ENCODE assay signal across 8 mouse cellular contexts in genomic region chrX:153723110-153723916, GRCm38 (mm10). TPM values are rescaled to one million over a fixed set of nuclear protein-coding genes. Genes with fewer than 3 reads are reported as not detected.
A peak's percentile ranks its signal among the peaks of the same experiment; 100 is the strongest.
DNase-seq lines count a peak whose midpoint lies in the region; ATAC-seq and TF ChIP-seq lines count a peak whose summit lies in the region.

Nbdy (plus strand) TSS chrX:153723590.

- DNase-seq in MEL-GATA-1-ER (ENCODE audit: extremely low read depth, low read depth): peak; percentile 72
- DNase-seq in cerebellum, adult 2 months: peak; percentile 67 to 71
- peak; percentile 52 for DNase-seq in forelimb bud, embryonic 11.5 days (ENCODE audit: low read depth, low spot score)
- DNase-seq in heart, postnatal 36 days: peak; percentile 46 to 57
- peak; percentile 32 to 42 for DNase-seq in layer of hippocampus, adult 18-20 months (ENCODE audit: low spot score in 2 of 2)
- DNase-seq in liver, postnatal 0 days: peak; percentile 43

- H3K4me3 ChIP-seq in cerebellum, adult 2 months (replicated peaks; ENCODE audit: insufficient read depth, low read depth, low read length): peak within 1 kb of the TSS; percentile 78
- H3K4me3 ChIP-seq in liver, postnatal 0 days (ENCODE audit: low read depth, low read length): peak within 1 kb of the TSS; percentile 51
- peak within 1 kb of the TSS; percentile 42 for H3K4me3 ChIP-seq in neural tube, embryonic 12.5 days
- peak within 1 kb of the TSS; percentile 89 for H3K4me3 ChIP-seq in testis, adult 2 months (ENCODE audit: control insufficient read depth, low read depth, low read length)

- intact Hi-C loops in heart, postnatal 36 days (cut with DNase I): loop anchor here (5.0 kb wide), 3 partner anchors 86 to 336 kb away; partner anchors contain the start of gene Ubqln2

- WGBS in cerebellum, adult 2 months: 3% methylated on average over 32 of the region's 32 CpGs
- 16% methylated on average over 32 of the region's 32 CpGs for WGBS in liver, postnatal 0 days (ENCODE audit: insufficient replicate concordance)
- WGBS in neural tube, embryonic 12.5 days: 13% methylated on average over 32 of the region's 32 CpGs

- no peaks in the 10 kb centered on the region for H3K27me3 ChIP-seq in cerebellum, adult 2 months (ENCODE audit: control insufficient read depth, insufficient read depth, low read length)
- no peaks in the 10 kb centered on the region for H3K27me3 ChIP-seq in liver, postnatal 0 days (ENCODE audit: insufficient read depth, low read length)
- H3K27me3 ChIP-seq in neural tube, embryonic 12.5 days (replicated peaks): no peaks in the 10 kb centered on the region
- no peaks in the 10 kb centered on the region for H3K27me3 ChIP-seq in testis, adult 2 months (ENCODE audit: control insufficient read depth, insufficient read depth, low read length)

- peak within 1 kb of the TSS; percentile 41 for H3K9ac ChIP-seq in liver, postnatal 0 days (replicated peaks)
- peak within 1 kb of the TSS; percentile 63 for H3K9ac ChIP-seq in neural tube, embryonic 12.5 days

- peak within 1 kb of the TSS; percentile 68 for H3K4me2 ChIP-seq in liver, postnatal 0 days (ENCODE audit: low read depth, low read length)
- H3K4me2 ChIP-seq in neural tube, embryonic 12.5 days (replicated peaks): peak within 1 kb of the TSS; percentile 55

- ATAC-seq in liver, postnatal 0 days: peak; percentile 77
- peak; percentile 85 for ATAC-seq in neural tube, embryonic 12.5 days (ENCODE audit: low FRiP score, low read depth)

- peak within 1 kb of the TSS; percentile 89 for H3K27ac ChIP-seq in cerebellum, adult 2 months (ENCODE audit: insufficient read depth, low read length)
- no peak within 1 kb of the TSS for H3K27ac ChIP-seq in liver, postnatal 0 days (ENCODE audit: low read depth)
- no peak within 1 kb of the TSS for H3K27ac ChIP-seq in neural tube, embryonic 12.5 days
- H3K27ac ChIP-seq in testis, adult 2 months (ENCODE audit: control insufficient read depth, insufficient read depth, low read depth, low read length): peak within 1 kb of the TSS; percentile 49; the same call in 1 of the 2 replicates

- H3K4me1 ChIP-seq in cerebellum, adult 2 months (ENCODE audit: control insufficient read depth, insufficient read depth, low read length): no peaks in the 10 kb centered on the region
- no peaks in the 10 kb centered on the region for H3K4me1 ChIP-seq in liver, postnatal 0 days (ENCODE audit: insufficient read depth)
- no peaks in the 10 kb centered on the region for H3K4me1 ChIP-seq in neural tube, embryonic 12.5 days
- H3K4me1 ChIP-seq in testis, adult 2 months (ENCODE audit: control insufficient read depth, insufficient read depth, low read length): no peaks in the 10 kb centered on the region; the same call in 1 of the 2 replicates

- TF ChIP-seq POLR2A in cerebellum, adult 2 months (IDR thresholded peaks at IDR 0.05; ENCODE audit: borderline replicate concordance, insufficient read depth, low read length): 0 out of 2 replicates have a peak, but pooled peaks have one; percentile 22
- peak; percentile 41; the same call in 1 of the 2 replicates for TF ChIP-seq POLR2A in testis, adult 2 months (IDR thresholded peaks at IDR 0.05; ENCODE audit: control insufficient read depth, low read depth, low read length)

- no peak for TF ChIP-seq EP300 in liver, postnatal 0 days (IDR thresholded peaks at IDR 0.05; ENCODE audit: low read depth)

- no peaks in the 10 kb centered on the region for H3K9me3 ChIP-seq in liver, postnatal 0 days (ENCODE audit: low read length)
- H3K9me3 ChIP-seq in neural tube, embryonic 12.5 days: no peaks in the 10 kb centered on the region

- H3K36me3 ChIP-seq in liver, postnatal 0 days (replicated peaks; ENCODE audit: insufficient read depth, low read length): no peaks in the 10 kb centered on the region
- H3K36me3 ChIP-seq in neural tube, embryonic 12.5 days: no peaks in the 10 kb centered on the region
- H3K36me3 ChIP-seq in testis, adult 2 months (ENCODE audit: control insufficient read depth, insufficient read depth, low read length): no peaks in the 10 kb centered on the region

- no peak for TF ChIP-seq CTCF in cerebellum, adult 2 months (IDR thresholded peaks at IDR 0.05; ENCODE audit: borderline replicate concordance, insufficient read depth, low read depth, low read length)
- no peak for TF ChIP-seq CTCF in liver, postnatal 0 days (IDR thresholded peaks at IDR 0.05; ENCODE audit: low read depth)
- no peak for TF ChIP-seq CTCF in testis, adult 2 months (IDR thresholded peaks at IDR 0.05; ENCODE audit: control insufficient read depth, insufficient read depth, insufficient replicate concordance, low read depth, low read length)

RNA-seq across cellular contexts. Expression of gene Nbdy, which starts in this region (rescaled TPM):
- 108 and 110 TPM in 2 replicates for polyA plus RNA-seq in cerebellum, adult 2 months (2012; rRNA removed)
- 10 to 100 TPM; 20.4 to 24.4 TPM for total RNA-seq in heart, postnatal 36 days (2021)
- total RNA-seq in layer of hippocampus, adult 18-20 months (2021): 10 to 100 TPM; 41.2 to 50.1 TPM
- 25.2 and 27.0 TPM in 2 replicates for polyA plus RNA-seq in liver, postnatal 0 days (2015; fragmentation: Nextera tagmentation; extraction: Ambion mirVana)
- 74.8 and 83.5 TPM in 2 replicates for polyA plus RNA-seq in neural tube, embryonic 12.5 days (2016; fragmentation: Nextera tagmentation; extraction: Ambion mirVana)
- polyA plus RNA-seq in testis, adult 2 months (2012; rRNA removed): 7.5 and 8.6 TPM in 2 replicates

Comparison
In these comparisons a context has a peak if more than half of its experiments do, and no peak if none do; other contexts are left out.
1. H3K27ac ChIP-seq: peak in cerebellum, adult 2 months (single experiment) and testis, adult 2 months (single experiment); none in liver, postnatal 0 days (single experiment) and neural tube, embryonic 12.5 days (single experiment).
2. Peak in every context shown above with its lines, with median percentiles within 50 percentile points of each other: DNase-seq and H3K4me3 ChIP-seq.